Mouse (Mus musculus): ENCODE data around the gene Psen2. TPM values are rescaled to one million over a fixed set of nuclear protein-coding genes. Genes with fewer than 3 reads are reported as not detected.

Psen2 gene
- 22.2 and 23.7 TPM in 2 replicates for polyA plus RNA-seq (2015; fragmentation: Nextera tagmentation; extraction: Ambion mirVana)

GRCm38 (mm10) chr1:180263364-180263997 lies at the start of gene Psen2:
Psen2 (minus strand) TSS chr1:180263438.
- peak within 1 kb of the TSS; percentile 66 for H3K4me2 ChIP-seq
- no peak for ATAC-seq (ENCODE audit: low read depth)
- H3K9ac ChIP-seq = no peak within 1 kb of the TSS
- 20% methylated on average over 7 of the region's 7 CpGs for WGBS (ENCODE audit: insufficient replicate concordance)
- no peak within 1 kb of the TSS for H3K4me3 ChIP-seq (replicated peaks)
- peaks cover 10% of the 10 kb centered on the region for H3K27me3 ChIP-seq
- H3K4me1 ChIP-seq (replicated peaks) = peaks cover 72% of the 10 kb centered on the region
- H3K9me3 ChIP-seq (replicated peaks) = no peaks in the 10 kb centered on the region
- peak within 1 kb of the TSS; percentile 89 for H3K27ac ChIP-seq
- DNase-seq = no peak
- no peaks in the 10 kb centered on the region for H3K36me3 ChIP-seq

- Histone ChIP-seq H3K27ac (no peak overlapping the region), H3K9ac (no peak overlapping the region), H3K4me3 (replicated peaks) (no peak overlapping the region), H3K36me3 (no peaks in the 10 kb centered on the region), H3K27me3 (peaks cover 40% of the 10 kb centered on the region), H3K4me2 (no peak overlapping the region), H3K4me1 (replicated peaks) (peaks cover 29% of the 10 kb centered on the region), H3K9me3 (replicated peaks) (no peaks in the 10 kb centered on the region)
- ATAC-seq (ENCODE audit: low read depth) (no peak), DNase-seq (no peak)
- 46% methylated on average over 6 of the region's 6 CpGs for WGBS (ENCODE audit: insufficient replicate concordance)
These were observed 49.6 kb upstream of the Psen2 start for GRCm38 (mm10) chr1:180312792-180313311.

- H3K4me2 ChIP-seq = no peak overlapping the region
- 46% methylated on average over 6 of the region's 6 CpGs for WGBS (ENCODE audit: insufficient replicate concordance)
- peaks cover 29% of the 10 kb centered on the region for H3K4me1 ChIP-seq (replicated peaks)
- no peak overlapping the region for H3K27ac ChIP-seq
- no peak for ATAC-seq (ENCODE audit: low read depth)
- no peak overlapping the region for H3K4me3 ChIP-seq (replicated peaks)
- peaks cover 40% of the 10 kb centered on the region for H3K27me3 ChIP-seq
- no peak overlapping the region for H3K9ac ChIP-seq
- no peak for DNase-seq
- no peaks in the 10 kb centered on the region for H3K36me3 ChIP-seq
- H3K9me3 ChIP-seq (replicated peaks) = no peaks in the 10 kb centered on the region
These were observed 49.0 kb upstream of the Psen2 start for GRCm38 (mm10) chr1:180312286-180312685.

DNA sequence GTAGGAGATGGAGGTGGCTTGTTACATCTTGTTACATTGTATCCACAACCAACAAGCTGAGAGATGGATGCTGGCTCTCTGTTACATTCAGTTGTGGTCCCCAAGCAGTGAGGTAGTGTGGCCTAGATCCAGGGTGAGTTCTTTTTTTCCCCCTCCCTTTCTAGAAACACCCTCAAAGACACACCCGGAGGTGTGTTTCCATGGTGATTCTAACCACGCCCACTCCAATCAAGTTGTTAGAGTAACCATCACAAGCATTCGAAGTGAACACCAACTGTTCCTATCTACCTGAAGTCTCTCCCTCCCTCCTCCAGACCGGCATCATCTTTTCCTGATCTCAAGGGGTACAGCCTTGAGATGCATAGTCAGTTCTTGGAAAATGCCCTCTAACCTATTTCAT lies 45.7 kb upstream of the Psen2 start:
- peaks cover 28% of the 10 kb centered on the region for H3K4me1 ChIP-seq (replicated peaks)
- H3K4me3 ChIP-seq (replicated peaks) = no peak overlapping the region
- H3K36me3 ChIP-seq = no peaks in the 10 kb centered on the region
- no peak overlapping the region for H3K27ac ChIP-seq
- WGBS (ENCODE audit: insufficient replicate concordance) = 64% methylated on average over 4 of the region's 4 CpGs
- ATAC-seq (ENCODE audit: low read depth) = no peak
- no peak overlapping the region for H3K4me2 ChIP-seq
- H3K9me3 ChIP-seq (replicated peaks) = no peaks in the 10 kb centered on the region
- DNase-seq = no peak
- no peak overlapping the region for H3K9ac ChIP-seq
- peaks cover 31% of the 10 kb centered on the region for H3K27me3 ChIP-seq

DNA sequence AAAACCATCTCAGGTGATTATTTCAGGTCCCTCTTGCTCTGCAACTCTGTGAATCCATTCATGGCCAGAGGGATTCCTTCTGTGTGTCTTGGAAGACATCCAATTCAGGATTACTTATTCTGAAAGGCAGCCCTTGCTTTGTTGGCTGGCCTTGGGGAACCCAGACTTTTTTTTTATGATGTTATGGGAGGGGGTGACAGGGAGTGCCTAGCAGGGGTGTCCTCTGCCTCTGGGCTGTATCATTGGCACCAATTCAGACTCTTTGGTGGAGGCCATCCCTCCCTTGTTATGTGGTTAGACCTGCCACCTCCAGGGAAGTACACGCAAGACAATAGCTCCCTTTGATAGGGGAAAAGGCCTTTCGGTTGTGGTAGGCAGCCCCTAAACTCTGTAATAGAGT lies 44.4 kb upstream of the Psen2 start:
- H3K9me3 ChIP-seq (replicated peaks) = no peaks in the 10 kb centered on the region
- no peak for ATAC-seq (ENCODE audit: low read depth)
- no peak for DNase-seq
- H3K4me3 ChIP-seq (replicated peaks) = no peak overlapping the region
- H3K4me2 ChIP-seq = no peak overlapping the region
- 63% methylated on average over 2 of the region's 2 CpGs for WGBS (ENCODE audit: insufficient replicate concordance)
- no peak overlapping the region for H3K27ac ChIP-seq
- H3K36me3 ChIP-seq = no peaks in the 10 kb centered on the region
- H3K27me3 ChIP-seq = peaks cover 19% of the 10 kb centered on the region
- no peak overlapping the region for H3K9ac ChIP-seq
- H3K4me1 ChIP-seq (replicated peaks) = peaks cover 26% of the 10 kb centered on the region

- no peaks in the 10 kb centered on the region for H3K36me3 ChIP-seq
- no peak overlapping the region for H3K4me2 ChIP-seq
- DNase-seq (no peak), ATAC-seq (ENCODE audit: low read depth) (peak; percentile 74)
- H3K4me1 ChIP-seq (replicated peaks) = peaks cover 31% of the 10 kb centered on the region
- H3K9ac ChIP-seq = no peak overlapping the region
- 11% methylated on average over 9 of the region's 9 CpGs for WGBS (ENCODE audit: insufficient replicate concordance)
- no peaks in the 10 kb centered on the region for H3K9me3 ChIP-seq (replicated peaks)
- H3K27me3 ChIP-seq = 0 out of 2 replicates have a peak, but pooled peaks cover 13% of the 10 kb centered on the region
- H3K4me3 ChIP-seq (replicated peaks) = no peak overlapping the region
- no peak overlapping the region for H3K27ac ChIP-seq
These were observed 43.7 kb upstream of the Psen2 start for GRCm38 (mm10) chr1:180306889-180307288.

GRCm38 (mm10) chr1:180303600-180303999 lies 40.4 kb upstream of the Psen2 start:
- DNase-seq (no peak), ATAC-seq (ENCODE audit: low read depth) (no peak)
- Histone ChIP-seq H3K4me3 (replicated peaks) (no peak overlapping the region), H3K4me2 (no peak overlapping the region), H3K9me3 (replicated peaks) (no peaks in the 10 kb centered on the region), H3K27ac (peak overlapping the region; percentile 44; the same call in 1 of the 2 replicates), H3K9ac (no peak overlapping the region), H3K4me1 (replicated peaks) (peaks cover 31% of the 10 kb centered on the region), H3K36me3 (no peaks in the 10 kb centered on the region), H3K27me3 (no peaks in the 10 kb centered on the region)
- 62% methylated on average over 5 of the region's 5 CpGs for WGBS (ENCODE audit: insufficient replicate concordance)

- Histone ChIP-seq H3K27ac (peak overlapping the region; percentile 65), H3K36me3 (no peaks in the 10 kb centered on the region), H3K9ac (no peak overlapping the region), H3K4me3 (replicated peaks) (no peak overlapping the region), H3K9me3 (replicated peaks) (no peaks in the 10 kb centered on the region), H3K4me1 (replicated peaks) (peaks cover 30% of the 10 kb centered on the region), H3K27me3 (no peaks in the 10 kb centered on the region), H3K4me2 (no peak overlapping the region)
- 19% methylated on average over 12 of the region's 12 CpGs for WGBS (ENCODE audit: insufficient replicate concordance)
- ATAC-seq (ENCODE audit: low read depth) = peak; percentile 32; the same call in 1 of the 2 replicates
- no peak for DNase-seq
These were observed 39.2 kb upstream of the Psen2 start for GRCm38 (mm10) chr1:180302253-180303120.

GRCm38 (mm10) chr1:180300997-180301396 lies 37.8 kb upstream of the Psen2 start:
- Histone ChIP-seq H3K4me3 (replicated peaks) (no peak overlapping the region), H3K9me3 (replicated peaks) (no peaks in the 10 kb centered on the region), H3K4me2 (no peak overlapping the region), H3K27ac (no peak overlapping the region), H3K36me3 (no peaks in the 10 kb centered on the region), H3K4me1 (replicated peaks) (peaks cover 19% of the 10 kb centered on the region), H3K9ac (no peak overlapping the region), H3K27me3 (no peaks in the 10 kb centered on the region)
- DNase-seq = no peak
- 34% methylated on average over 4 of the region's 4 CpGs for WGBS (ENCODE audit: insufficient replicate concordance)
- ATAC-seq (ENCODE audit: low read depth) = no peak

- 60% methylated on average over 4 of the region's 4 CpGs for WGBS (ENCODE audit: insufficient replicate concordance)
- ATAC-seq (ENCODE audit: low read depth) = no peak
- no peak for DNase-seq
These were observed 37.1 kb upstream of the Psen2 start for GRCm38 (mm10) chr1:180300292-180300691.

GRCm38 (mm10) chr1:180299697-180300096 lies 36.5 kb upstream of the Psen2 start:
- no peaks in the 10 kb centered on the region for H3K36me3 ChIP-seq
- no peaks in the 10 kb centered on the region for H3K27me3 ChIP-seq
- H3K27ac ChIP-seq = no peak overlapping the region
- H3K9ac ChIP-seq = no peak overlapping the region
- ATAC-seq (ENCODE audit: low read depth) (no peak), DNase-seq (no peak)
- peaks cover 19% of the 10 kb centered on the region for H3K4me1 ChIP-seq (replicated peaks)
- H3K4me2 ChIP-seq = no peak overlapping the region
- no peaks in the 10 kb centered on the region for H3K9me3 ChIP-seq (replicated peaks)
- H3K4me3 ChIP-seq (replicated peaks) = no peak overlapping the region
- WGBS (ENCODE audit: insufficient replicate concordance) = 74% methylated on average over 4 of the region's 4 CpGs

More at GRCm38 (mm10) chr1:180300292-180300691, 37.1 kb upstream of the Psen2 start:
- no peak overlapping the region for H3K4me3 ChIP-seq (replicated peaks)
- H3K27me3 ChIP-seq = no peaks in the 10 kb centered on the region
- no peak overlapping the region for H3K27ac ChIP-seq
- peaks cover 19% of the 10 kb centered on the region for H3K4me1 ChIP-seq (replicated peaks)
- no peaks in the 10 kb centered on the region for H3K36me3 ChIP-seq
- no peaks in the 10 kb centered on the region for H3K9me3 ChIP-seq (replicated peaks)
- H3K4me2 ChIP-seq = no peak overlapping the region
- H3K9ac ChIP-seq = no peak overlapping the region

All from liver, embryonic 13.5 days (tissue).